29 mouse cellular contexts compared by ENCODE assay signal in the genomic region with DNA sequence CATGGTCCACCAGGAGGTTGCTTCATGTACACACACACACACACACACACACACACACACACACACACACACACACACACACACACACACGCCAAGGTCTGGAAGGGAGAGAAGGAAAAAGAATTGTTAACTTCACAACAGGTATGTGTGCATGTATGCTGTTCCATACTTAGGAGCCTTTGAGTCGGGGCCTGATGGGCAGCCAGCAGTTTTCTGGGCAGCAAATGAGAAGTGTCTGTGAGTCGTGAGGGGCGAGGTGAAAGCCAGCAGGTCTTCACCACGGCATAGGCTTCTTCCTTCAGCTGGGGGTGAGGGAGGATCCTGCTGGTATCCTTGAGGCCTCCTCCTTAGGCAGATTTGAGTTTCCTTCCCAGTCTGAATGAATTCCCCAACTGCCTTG.
A peak's percentile ranks its signal among the peaks of the same experiment; 100 is the strongest.
DNase-seq lines count a peak whose midpoint lies in the region; ATAC-seq lines count a peak whose summit lies in the region.
"Had no signal": no experiment of that assay in that cellular context is flagged by ENCODE, and none has a peak within 500 bp of the region (broad histone marks: within the 10 kb centered on the region; RNA-seq: fewer than 3 reads in every experiment).

No protein-coding gene starts in this region.

- no peak overlapping the region for H3K9ac ChIP-seq in forebrain, embryonic 11.5 days (ENCODE audit: low read length)
- no peak overlapping the region for H3K9ac ChIP-seq in forebrain, embryonic 15.5 days (replicated peaks)
- no peak overlapping the region for H3K9ac ChIP-seq in limb, embryonic 11.5 days (ENCODE audit: low read length)
- H3K9ac ChIP-seq: embryonic facial prominence, embryonic 13.5 days; forebrain, embryonic 13.5 days; forebrain, postnatal 0 days; heart, embryonic 13.5 days; hindbrain, embryonic 13.5 days had no signal

- WGBS in forebrain, embryonic 11.5 days, result 83% methylated on average over 4 of the region's 5 CpGs
- 75% methylated on average over 4 of the region's 5 CpGs for WGBS in forebrain, embryonic 15.5 days
- 85% methylated on average over 5 of the region's 5 CpGs for WGBS in limb, embryonic 11.5 days
- WGBS in limb, embryonic 10.5 days, result 74% methylated on average over 4 of the region's 5 CpGs

- no peak overlapping the region for H3K4me3 ChIP-seq in forebrain, embryonic 11.5 days (ENCODE audit: low read depth, low read length)
- H3K4me3 ChIP-seq in forebrain, embryonic 15.5 days, result no peak overlapping the region
- H3K4me3 ChIP-seq in limb, embryonic 11.5 days (ENCODE audit: low read depth, low read length), result no peak overlapping the region
- no peak overlapping the region for H3K4me3 ChIP-seq in limb, embryonic 10.5 days
- H3K4me3 ChIP-seq: embryonic facial prominence, embryonic 10.5 days; embryonic facial prominence, embryonic 13.5 days; erythroblast, embryonic 14.5 days; forebrain, embryonic 13.5 days; gastrocnemius, adult 2 months; heart, embryonic 13.5 days; hindbrain, embryonic 10.5 days; hindbrain, embryonic 13.5 days had no signal

- no peak for ATAC-seq in forebrain, embryonic 11.5 days (replicated peaks; ENCODE audit: low FRiP score)
- no peak for ATAC-seq in forebrain, embryonic 15.5 days (replicated peaks)
- no peak for ATAC-seq in limb, embryonic 11.5 days (ENCODE audit: insufficient number of reproducible peaks, low FRiP score, low TSS enrichment, low read depth)
- ATAC-seq: activated CD4-positive, CD25-positive, alpha-beta regulatory T cell, adult 4 months; forebrain, embryonic 13.5 days; forebrain, postnatal 0 days; hindbrain, embryonic 16.5 days had no signal

- no peak overlapping the region for H3K27ac ChIP-seq in forebrain, embryonic 11.5 days (ENCODE audit: low read depth, low read length)
- H3K27ac ChIP-seq in forebrain, embryonic 15.5 days (replicated peaks), result no peak overlapping the region
- H3K27ac ChIP-seq in limb, embryonic 11.5 days (replicated peaks; ENCODE audit: low read depth, low read length), result no peak overlapping the region
- H3K27ac ChIP-seq in limb, embryonic 10.5 days, result no peak overlapping the region
- H3K27ac ChIP-seq: embryonic facial prominence, embryonic 10.5 days; embryonic facial prominence, embryonic 13.5 days; forebrain, embryonic 13.5 days; gastrocnemius, adult 2 months; heart, embryonic 13.5 days; hindbrain, embryonic 10.5 days; hindbrain, embryonic 13.5 days had no signal

- 0 out of 2 replicates have a peak, but pooled peaks cover 4% of the 10 kb centered on the region for H3K4me1 ChIP-seq in forebrain, embryonic 11.5 days (replicated peaks; ENCODE audit: control insufficient read depth, insufficient read depth, low read length)
- peaks cover 15% of the 10 kb centered on the region for H3K4me1 ChIP-seq in forebrain, embryonic 15.5 days
- H3K4me1 ChIP-seq in limb, embryonic 11.5 days (ENCODE audit: control insufficient read depth, insufficient read depth, low read length), result peaks cover 21% of the 10 kb centered on the region
- peaks cover 30% of the 10 kb centered on the region for H3K4me1 ChIP-seq in limb, embryonic 10.5 days
- H3K4me1 ChIP-seq: embryonic facial prominence, embryonic 10.5 days had no signal

- H3K27me3 ChIP-seq in forebrain, embryonic 11.5 days (ENCODE audit: control insufficient read depth, insufficient read depth, low read length), result no peaks in the 10 kb centered on the region
- no peaks in the 10 kb centered on the region for H3K27me3 ChIP-seq in forebrain, embryonic 15.5 days
- no peaks in the 10 kb centered on the region for H3K27me3 ChIP-seq in limb, embryonic 11.5 days (ENCODE audit: control insufficient read depth, insufficient read depth, low read length)
- 0 out of 2 replicates have a peak, but pooled peaks cover 7% of the 10 kb centered on the region for H3K27me3 ChIP-seq in limb, embryonic 10.5 days (ENCODE audit: low read depth, poor library complexity, severe bottlenecking)
- H3K27me3 ChIP-seq: embryonic facial prominence, embryonic 13.5 days; heart, embryonic 13.5 days had no signal

- no peak overlapping the region for H3K4me2 ChIP-seq in forebrain, embryonic 11.5 days (ENCODE audit: low read depth, low read length, severe bottlenecking)
- H3K4me2 ChIP-seq in forebrain, embryonic 15.5 days (replicated peaks), result no peak overlapping the region
- no peak overlapping the region for H3K4me2 ChIP-seq in limb, embryonic 11.5 days (ENCODE audit: low read depth, severe bottlenecking)
- H3K4me2 ChIP-seq: embryonic facial prominence, embryonic 13.5 days; forebrain, embryonic 13.5 days; heart, embryonic 13.5 days; hindbrain, embryonic 13.5 days had no signal

- no peaks in the 10 kb centered on the region for H3K9me3 ChIP-seq in forebrain, embryonic 11.5 days (ENCODE audit: control insufficient read depth, low read length)
- no peaks in the 10 kb centered on the region for H3K9me3 ChIP-seq in forebrain, embryonic 15.5 days
- no peaks in the 10 kb centered on the region for H3K9me3 ChIP-seq in limb, embryonic 11.5 days (ENCODE audit: control insufficient read depth, low read length)
- H3K9me3 ChIP-seq in limb, embryonic 10.5 days (replicated peaks), result no peaks in the 10 kb centered on the region; the same call in 1 of the 2 replicates
- H3K9me3 ChIP-seq: embryonic facial prominence, embryonic 10.5 days; embryonic facial prominence, embryonic 13.5 days; forebrain, embryonic 13.5 days; heart, embryonic 13.5 days; hindbrain, embryonic 10.5 days; hindbrain, embryonic 13.5 days had no signal

- H3K36me3 ChIP-seq in forebrain, embryonic 11.5 days (ENCODE audit: control insufficient read depth, insufficient read depth, low read length), result no peaks in the 10 kb centered on the region
- no peaks in the 10 kb centered on the region for H3K36me3 ChIP-seq in forebrain, embryonic 15.5 days
- H3K36me3 ChIP-seq in limb, embryonic 11.5 days (ENCODE audit: control insufficient read depth, insufficient read depth, low read length), result no peaks in the 10 kb centered on the region
- H3K36me3 ChIP-seq in limb, embryonic 10.5 days, result no peaks in the 10 kb centered on the region
- H3K36me3 ChIP-seq: embryonic facial prominence, embryonic 10.5 days; embryonic facial prominence, embryonic 13.5 days; heart, embryonic 13.5 days; hindbrain, embryonic 10.5 days; hindbrain, embryonic 13.5 days had no signal

- peak; percentile 33 for DNase-seq in forebrain, embryonic 11.5 days (ENCODE audit: low spot score)
- DNase-seq in limb, embryonic 11.5 days (ENCODE audit: low spot score), result peak; percentile 19
- DNase-seq in limb, embryonic 10.5 days (ENCODE audit: low spot score), result no peak
- DNase-seq in testis, postnatal 10 days (ENCODE audit: low spot score), result peak; percentile 12
- no peak for DNase-seq in testis, postnatal 14 days (ENCODE audit: low spot score)
- DNase-seq in urinary bladder, postnatal 4 days (ENCODE audit: low spot score in 2 of 2), result peak; percentile 8 to 53
- DNase-seq in urinary bladder, postnatal 36 days (ENCODE audit: low spot score in 2 of 2), result no peak
- DNase-seq: adrenal gland, adult 8-10 months; adrenal gland, postnatal 25 days; cerebellum, adult 11-12 months; cerebellum, adult 8-10 months; cerebellum, postnatal 10 days; cerebellum, postnatal 36 days; embryo, embryonic 11 days; forebrain, postnatal 0 days; gastrocnemius, adult 2 months; gastrocnemius, postnatal 14 days; heart, adult 18-20 months; heart, postnatal 14 days had no signal

Comparison
In these comparisons a context has a peak if more than half of its experiments do, and no peak if none do; other contexts are left out.
1. DNase-seq: peak in forebrain, embryonic 11.5 days (single experiment), limb, embryonic 11.5 days (single experiment), testis, postnatal 10 days (single experiment) and urinary bladder, postnatal 4 days (2 of 2); none in limb, embryonic 10.5 days (single experiment), testis, postnatal 14 days (single experiment) and urinary bladder, postnatal 36 days (0 of 2).